Mouse (Mus musculus) cerebellum, adult 11 months (tissue): Measurements from ENCODE around the gene Adcy5.

Source experiments
- DNase-seq: peaks from one replicate; pipeline ENCODE4 v3.0.0; 2022

Gene Adcy5

GRCm38 (mm10) chr16:35208796-35209195 lies 54.1 kb downstream of the Adcy5 start:
- no peak for DNase-seq

GRCm38 (mm10) chr16:35209753-35210152 lies 55.1 kb downstream of the Adcy5 start:
- no peak for DNase-seq

- no peak for DNase-seq
Observed at GRCm38 (mm10) chr16:35215047-35215446, 60.4 kb downstream of the Adcy5 start.

- no peak for DNase-seq
Observed at GRCm38 (mm10) chr16:35215498-35215897, 60.8 kb downstream of the Adcy5 start.

- DNase-seq, result no peak
Observed at GRCm38 (mm10) chr16:35216826-35217491, 62.3 kb downstream of the Adcy5 start.

GRCm38 (mm10) chr16:35220412-35220811 lies 65.7 kb downstream of the Adcy5 start:
- DNase-seq, result no peak

- DNase-seq, result no peak
Observed at GRCm38 (mm10) chr16:35221581-35221980, 66.9 kb downstream of the Adcy5 start.

GRCm38 (mm10) chr16:35223930-35224329 lies 69.3 kb downstream of the Adcy5 start:
- peak; percentile 39 for DNase-seq

- DNase-seq, result no peak
Observed at GRCm38 (mm10) chr16:35224716-35225115, 70.0 kb downstream of the Adcy5 start.

GRCm38 (mm10) chr16:35229582-35229981 lies 74.9 kb downstream of the Adcy5 start:
- no peak for DNase-seq

GRCm38 (mm10) chr16:35232153-35232750 lies 77.6 kb downstream of the Adcy5 start:
- DNase-seq, result no peak

- DNase-seq, result no peak
Observed at GRCm38 (mm10) chr16:35233329-35233728, 78.7 kb downstream of the Adcy5 start.

GRCm38 (mm10) chr16:35237091-35237490 lies 82.4 kb downstream of the Adcy5 start:
- DNase-seq, result no peak

GRCm38 (mm10) chr16:35239318-35239965 lies 84.8 kb downstream of the Adcy5 start:
- no peak for DNase-seq

- no peak for DNase-seq
Observed at GRCm38 (mm10) chr16:35239966-35240730, 85.5 kb downstream of the Adcy5 start.

- no peak for DNase-seq
Observed at GRCm38 (mm10) chr16:35247364-35247763, 92.7 kb downstream of the Adcy5 start.

GRCm38 (mm10) chr16:35248825-35249224 lies 94.1 kb downstream of the Adcy5 start:
- peak; percentile 44 for DNase-seq

GRCm38 (mm10) chr16:35249763-35250162 lies 95.1 kb downstream of the Adcy5 start:
- DNase-seq, result no peak

- no peak for DNase-seq
Observed at GRCm38 (mm10) chr16:35251690-35252089, 97.0 kb downstream of the Adcy5 start.

- DNase-seq, result no peak
Observed at GRCm38 (mm10) chr16:35252967-35253366, 98.3 kb downstream of the Adcy5 start.

GRCm38 (mm10) chr16:35255981-35256380 lies 101.3 kb downstream of the Adcy5 start:
- no peak for DNase-seq

- DNase-seq, result peak; percentile 81
Observed at GRCm38 (mm10) chr16:35270353-35270934, 115.8 kb downstream of the Adcy5 start.

GRCm38 (mm10) chr16:35270945-35271344 lies 116.3 kb downstream of the Adcy5 start:
- no peak for DNase-seq
